Mouse (Mus musculus): ENCODE measurements at regions not wholly inside any gene's neighbourhood (a gene's known extent, or its start where the extent isn't known, plus 50 kb on each side); places are given as distances from the start of the nearest gene placed in this dataset.

- no peak for DNase-seq (ENCODE audit: extremely low read depth, low read depth, low spot score)
These were observed 242.8 kb upstream of the Rsrc1 start for GRCm38 (mm10) chr3:66738201-66739062.

- no peak for DNase-seq (ENCODE audit: extremely low read depth, low read depth, low spot score)
These were observed 241.7 kb upstream of the Rsrc1 start for GRCm38 (mm10) chr3:66739356-66740014.

GRCm38 (mm10) chr3:66744133-66744913 is 236.9 kb upstream of the Rsrc1 start:
- DNase-seq (ENCODE audit: extremely low read depth, low read depth, low spot score) = no peak

- no peak for DNase-seq (ENCODE audit: extremely low read depth, low read depth, low spot score)
These were observed 234.7 kb upstream of the Rsrc1 start for GRCm38 (mm10) chr3:66746373-66747072.

- DNase-seq (ENCODE audit: extremely low read depth, low read depth, low spot score) = no peak
These were observed 234.0 kb upstream of the Rsrc1 start for GRCm38 (mm10) chr3:66747073-66747710.

- DNase-seq (ENCODE audit: extremely low read depth, low read depth, low spot score) = no peak
These were observed 223.0 kb upstream of the Rsrc1 start for GRCm38 (mm10) chr3:66758141-66758540.

GRCm38 (mm10) chr3:66759841-66760240 is 221.3 kb upstream of the Rsrc1 start:
- DNase-seq (ENCODE audit: extremely low read depth, low read depth, low spot score) = no peak

GRCm38 (mm10) chr3:66762446-66762845 is 218.7 kb upstream of the Rsrc1 start:
- no peak for DNase-seq (ENCODE audit: extremely low read depth, low read depth, low spot score)

- no peak for DNase-seq (ENCODE audit: extremely low read depth, low read depth, low spot score)
These were observed 183.7 kb upstream of the Rsrc1 start for GRCm38 (mm10) chr3:66797351-66798010.

- DNase-seq (ENCODE audit: extremely low read depth, low read depth, low spot score) = peak; percentile 23
These were observed 182.9 kb upstream of the Rsrc1 start for GRCm38 (mm10) chr3:66798292-66798691.

GRCm38 (mm10) chr3:66802538-66802937 is 178.7 kb upstream of the Rsrc1 start:
- DNase-seq (ENCODE audit: extremely low read depth, low read depth, low spot score) = no peak

GRCm38 (mm10) chr3:66806176-66806575 is 175.0 kb upstream of the Rsrc1 start:
- DNase-seq (ENCODE audit: extremely low read depth, low read depth, low spot score) = no peak

GRCm38 (mm10) chr3:66812686-66813445 is 168.3 kb upstream of the Rsrc1 start:
- no peak for DNase-seq (ENCODE audit: extremely low read depth, low read depth, low spot score)

GRCm38 (mm10) chr3:66825761-66826160 is 155.4 kb upstream of the Rsrc1 start:
- DNase-seq (ENCODE audit: extremely low read depth, low read depth, low spot score) = no peak
